Mouse (Mus musculus): Measurements from ENCODE around the gene Rit1. TPM values are rescaled to one million over a fixed set of nuclear protein-coding genes. Genes with fewer than 3 reads are reported as not detected.
A peak's percentile ranks its signal among the peaks of the same experiment; 100 is the strongest.
"Not testable (repeated sequence)": the region's sequence is repeated elsewhere in the genome, so short reads cannot be mapped to it uniquely, and the experiment has no call there.

Gene Rit1
- total RNA-seq, 4 experiments from 2014 or later, result 55.0 to 65.3 (median 59.1) TPM

GRCm38 (mm10) chr3:88740147-88740546, 23.5 kb downstream of the Rit1 start:
- no peak for DNase-seq

- DNase-seq, result no peak
These were observed 28.9 kb downstream of the Rit1 start for GRCm38 (mm10) chr3:88745534-88745933.

- no peak for DNase-seq
These were observed 29.7 kb downstream of the Rit1 start for GRCm38 (mm10) chr3:88746139-88746870.

- DNase-seq, result no peak
These were observed 30.2 kb downstream of the Rit1 start for GRCm38 (mm10) chr3:88746871-88747231.

GRCm38 (mm10) chr3:88754283-88754682, 37.6 kb downstream of the Rit1 start:
- DNase-seq, result no peak

- DNase-seq, result no peak
These were observed 38.9 kb downstream of the Rit1 start for GRCm38 (mm10) chr3:88755541-88755940.

- no peak for DNase-seq
These were observed 39.6 kb downstream of the Rit1 start for GRCm38 (mm10) chr3:88756276-88756675.

GRCm38 (mm10) chr3:88758045-88758500, 41.4 kb downstream of the Rit1 start:
- DNase-seq, result no peak

- DNase-seq, result no peak
These were observed 45.0 kb downstream of the Rit1 start for GRCm38 (mm10) chr3:88761619-88762018.

- DNase-seq, result no peak
These were observed 45.8 kb downstream of the Rit1 start for GRCm38 (mm10) chr3:88762401-88762831.

- DNase-seq, result peak; percentile 48
These were observed 54.7 kb downstream of the Rit1 start for GRCm38 (mm10) chr3:88771189-88771940.

GRCm38 (mm10) chr3:88771941-88772280, 55.3 kb downstream of the Rit1 start:
- not testable (repeated sequence) for DNase-seq

- peak; percentile 87 for DNase-seq
These were observed 55.8 kb downstream of the Rit1 start for GRCm38 (mm10) chr3:88772399-88772798.

GRCm38 (mm10) chr3:88773163-88773562, 56.5 kb downstream of the Rit1 start:
- DNase-seq, result not testable (repeated sequence)

GRCm38 (mm10) chr3:88774939-88775841, 58.6 kb downstream of the Rit1 start, which contains the start of gene Syt11:
Gene Syt11 (minus strand): TSS chr3:88775164.
- not testable (repeated sequence) for DNase-seq

Other genes starting within 250 kb of the Rit1 start
- gene Lmna, start 206.9 kb upstream of the Rit1 start, total RNA-seq (2022), result 100 to 1,000 TPM in 3 of 4 experiments, 10 to 100 TPM in 1; 88.2 to 134 (median 124) TPM
- 1 to 10 TPM; 2.8 to 4.3 (median 3.9) TPM for gene Mex3a, start 184.4 kb upstream of the Rit1 start, total RNA-seq (2022)
- gene Rab25, start 168.5 kb upstream of the Rit1 start, total RNA-seq (2022), result not detected
- 100 to 1,000 TPM; 138 to 164 (median 144) TPM for gene Lamtor2, start 163.8 kb upstream of the Rit1 start, total RNA-seq (2022)
- gene Ubqln4, start 163.1 kb upstream of the Rit1 start, total RNA-seq (2022), result 10 to 100 TPM; 64.1 to 81.3 (median 66.7) TPM
- 100 to 1,000 TPM; 139 to 217 (median 172) TPM for gene Ssr2, start 141.0 kb upstream of the Rit1 start, total RNA-seq (2022)
- 10 to 100 TPM; 22.0 to 48.2 (median 31.5) TPM for gene Arhgef2, start 110.9 kb upstream of the Rit1 start, total RNA-seq (2022)
- gene Rxfp4, start 63.7 kb upstream of the Rit1 start, total RNA-seq (2022), result not detected
- gene Khdc4, start 31.0 kb upstream of the Rit1 start, total RNA-seq (2022), result 10 to 100 TPM; 48.9 to 84.1 (median 58.1) TPM
- 10 to 100 TPM; 13.5 to 24.3 (median 15.7) TPM for gene Syt11, start 58.3 kb downstream of the Rit1 start, total RNA-seq (2022)
- 10 to 100 TPM; 34.8 to 56.4 (median 40.3) TPM for gene Gon4l, start 118.4 kb downstream of the Rit1 start, total RNA-seq (2022)
- gene Msto1, start 197.2 kb downstream of the Rit1 start, total RNA-seq (2022), result 10 to 100 TPM; 19.9 to 27.9 (median 24.7) TPM
- 10 to 100 TPM; 44.9 to 78.1 (median 58.6) TPM for gene Ash1l, start 233.8 kb downstream of the Rit1 start, total RNA-seq (2022)
- gene Dap3, start 234.3 kb downstream of the Rit1 start, total RNA-seq (2022), result 100 to 1,000 TPM; 128 to 166 (median 148) TPM

All from adrenal gland, adult 8-10 months (tissue).